ENCODE assay signal across 8 mouse cellular contexts in the genomic region with DNA sequence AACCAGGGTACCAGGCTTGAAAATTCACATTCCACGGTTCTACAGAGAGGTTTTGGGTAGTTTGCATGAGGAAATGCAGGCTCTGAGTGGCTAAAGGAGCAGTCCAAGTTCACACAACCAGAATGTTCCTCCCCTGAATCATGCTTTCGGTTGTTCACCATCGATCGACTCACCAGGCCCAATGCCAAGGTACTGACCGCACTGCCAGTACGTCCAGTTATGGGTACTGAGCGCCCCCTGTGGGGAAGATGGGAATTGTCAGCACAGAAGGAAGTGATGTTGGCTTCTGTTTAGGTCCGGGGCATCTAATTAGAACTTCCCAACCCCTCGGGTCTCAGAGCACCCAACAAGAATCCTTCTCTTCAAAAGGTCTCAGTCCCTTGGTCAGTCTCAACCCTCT. TPM values are rescaled to one million over a fixed set of nuclear protein-coding genes. Genes with fewer than 3 reads are reported as not detected.
DNase-seq lines count a peak whose midpoint lies in the region; ATAC-seq and TF ChIP-seq lines count a peak whose summit lies in the region.

No protein-coding gene starts in this region.

- no peak overlapping the region for H3ac ChIP-seq in myocyte (ENCODE audit: control insufficient read depth, insufficient read length)

- DNase-seq in 3T3-L1 (ENCODE audit: low read depth, low spot score), result peak; percentile 100
- peak; percentile 97 for DNase-seq in adrenal gland, postnatal 36 days
- DNase-seq in embryonic facial prominence, embryonic 14.5 days (ENCODE audit: low spot score), result peak; percentile 89
- peak; percentile 93 for DNase-seq in heart, adult 8-10 months (ENCODE audit: low spot score)
- DNase-seq in spleen, postnatal 36 days (ENCODE audit: low spot score in 2 of 2), result peak; percentile 48 to 59

- no peak overlapping the region for H3K9ac ChIP-seq in embryonic facial prominence, embryonic 14.5 days (ENCODE audit: low read depth, low read length)
- no peak overlapping the region for H3K9ac ChIP-seq in kidney, embryonic 14.5 days (ENCODE audit: low read depth, low read length)
- 0 out of 2 replicates have a peak overlapping the region, but pooled peaks have one; percentile 5 for H3K9ac ChIP-seq in limb, embryonic 12.5 days (replicated peaks)

- ATAC-seq in embryonic facial prominence, embryonic 14.5 days (ENCODE audit: low read depth), result peak; percentile 20; the same call in 1 of the 2 replicates
- peak; percentile 26; the same call in 1 of the 2 replicates for ATAC-seq in kidney, embryonic 14.5 days (ENCODE audit: low FRiP score, low TSS enrichment)
- no peak for ATAC-seq in limb, embryonic 12.5 days (ENCODE audit: insufficient number of reproducible peaks, insufficient read depth, low FRiP score, low TSS enrichment, low read depth)

- no peaks in the 10 kb centered on the region for H3K27me3 ChIP-seq in embryonic facial prominence, embryonic 14.5 days (replicated peaks; ENCODE audit: control insufficient read depth, insufficient read depth, low read length)
- no peaks in the 10 kb centered on the region for H3K27me3 ChIP-seq in kidney, embryonic 14.5 days (ENCODE audit: control insufficient read depth, insufficient read depth, low read length)
- H3K27me3 ChIP-seq in limb, embryonic 12.5 days, result no peaks in the 10 kb centered on the region
- H3K27me3 ChIP-seq in myocyte (ENCODE audit: control insufficient read depth, insufficient read depth, insufficient read length), result no peaks in the 10 kb centered on the region

- no peak for TF ChIP-seq POLR2A in myocyte (IDR thresholded peaks at IDR 0.05; ENCODE audit: insufficient read length, low read depth)

- H3K79me2 ChIP-seq in myocyte (ENCODE audit: control insufficient read depth, insufficient read depth), result no peaks in the 10 kb centered on the region

- peaks cover 7% of the 10 kb centered on the region for H3K4me1 ChIP-seq in embryonic facial prominence, embryonic 14.5 days (ENCODE audit: control insufficient read depth, insufficient read depth, low read length)
- peaks cover 2% of the 10 kb centered on the region; the same call in 1 of the 2 replicates for H3K4me1 ChIP-seq in kidney, embryonic 14.5 days (ENCODE audit: control insufficient read depth, insufficient read depth, low read length)
- peaks cover 23% of the 10 kb centered on the region for H3K4me1 ChIP-seq in limb, embryonic 12.5 days (replicated peaks)

- 26% methylated on average over 9 of the region's 9 CpGs for WGBS in embryonic facial prominence, embryonic 14.5 days
- 31% methylated on average over 9 of the region's 9 CpGs for WGBS in kidney, embryonic 14.5 days
- 37% methylated on average over 9 of the region's 9 CpGs for WGBS in limb, embryonic 12.5 days

- no peaks in the 10 kb centered on the region for H3K9me3 ChIP-seq in embryonic facial prominence, embryonic 14.5 days (ENCODE audit: control insufficient read depth, low read length)
- H3K9me3 ChIP-seq in kidney, embryonic 14.5 days (ENCODE audit: control insufficient read depth, low read length), result no peaks in the 10 kb centered on the region
- H3K9me3 ChIP-seq in limb, embryonic 12.5 days, result no peaks in the 10 kb centered on the region

- H3K36me3 ChIP-seq in embryonic facial prominence, embryonic 14.5 days (ENCODE audit: control insufficient read depth, insufficient read depth, low read length), result peaks cover 12% of the 10 kb centered on the region; the same call in 1 of the 2 replicates
- H3K36me3 ChIP-seq in kidney, embryonic 14.5 days (ENCODE audit: control insufficient read depth, insufficient read depth, low read length), result 0 out of 2 replicates have a peak, but pooled peaks cover 5% of the 10 kb centered on the region
- peaks cover 11% of the 10 kb centered on the region for H3K36me3 ChIP-seq in limb, embryonic 12.5 days
- no peaks in the 10 kb centered on the region for H3K36me3 ChIP-seq in myocyte (ENCODE audit: control insufficient read depth, insufficient read depth)

- H3K4me2 ChIP-seq in embryonic facial prominence, embryonic 14.5 days (ENCODE audit: low read depth, low read length), result peak overlapping the region; percentile 18; the same call in 1 of the 2 replicates
- H3K4me2 ChIP-seq in kidney, embryonic 14.5 days (replicated peaks; ENCODE audit: low read depth, low read length), result peak overlapping the region; percentile 21
- H3K4me2 ChIP-seq in limb, embryonic 12.5 days, result peak overlapping the region; percentile 45
- H3K4me2 ChIP-seq in myocyte (ENCODE audit: low read depth), result peak overlapping the region; percentile 93

- no peak overlapping the region for H3K27ac ChIP-seq in embryonic facial prominence, embryonic 14.5 days (replicated peaks; ENCODE audit: low read depth, low read length)
- no peak overlapping the region for H3K27ac ChIP-seq in kidney, embryonic 14.5 days (ENCODE audit: low read depth, low read length)
- H3K27ac ChIP-seq in limb, embryonic 12.5 days, result no peak overlapping the region

- H3K4me3 ChIP-seq in embryonic facial prominence, embryonic 14.5 days (ENCODE audit: low read depth, low read length), result no peak overlapping the region
- no peak overlapping the region for H3K4me3 ChIP-seq in kidney, embryonic 14.5 days (ENCODE audit: low read length)
- no peak overlapping the region for H3K4me3 ChIP-seq in limb, embryonic 12.5 days (replicated peaks)
- no peak overlapping the region for H3K4me3 ChIP-seq in myocyte

TF ChIP-seq in myocyte, 11 proteins besides CTCF, POLR2A, EP300 and RAD21:
- TF ChIP-seq CEBPB (IDR thresholded peaks at IDR 0.05; ENCODE audit: insufficient read depth, poor library complexity, severe bottlenecking), result no peak
- TF ChIP-seq SRF (IDR thresholded peaks at IDR 0.05; ENCODE audit: control insufficient read depth, insufficient read length, low read depth), result peak; percentile 62
- TF ChIP-seq MYOD1 (IDR thresholded peaks at IDR 0.05; ENCODE audit: control insufficient read depth in 1 of 3, insufficient read length in 2 of 3, low read depth in 2 of 3), result peak in 1 of 3 experiments; percentile 18
TF ChIP-seq in myocyte: peak in this region for 2.

RNA-seq across cellular contexts. Expression of a gene that starts 5.1 kb away (rescaled TPM):
- 10 to 100 TPM; 11.9 to 13.3 TPM for total RNA-seq in adrenal gland, postnatal 36 days (2021)
- 2.2 and 2.8 TPM in 2 replicates for polyA plus RNA-seq in embryonic facial prominence, embryonic 14.5 days (2014; fragmentation: Nextera tagmentation; extraction: Ambion mirVana)
- 10 to 100 TPM in 2 of 4 experiments, 1 to 10 TPM in 2; 8.3 to 11.5 (median 10.1) TPM for total RNA-seq in heart, adult 8-10 months (2022)
- 4.1 and 4.5 TPM in 2 replicates for polyA plus RNA-seq in kidney, embryonic 14.5 days (2014; fragmentation: Nextera tagmentation; extraction: Ambion mirVana)
- polyA plus RNA-seq in limb, embryonic 12.5 days (2016; fragmentation: Nextera tagmentation; extraction: Ambion mirVana), result 4.1 and 5.7 TPM in 2 replicates
- 3.7 TPM for polyA plus RNA-seq in myocyte (2012; fragmentation: generic; extraction: Trizol)

RNA-seq across cellular contexts. Expression of a gene that starts 20.9 kb away (rescaled TPM):
- not detected for total RNA-seq in adrenal gland, postnatal 36 days (2021)
- 9.5 and 10.1 TPM in 2 replicates for polyA plus RNA-seq in embryonic facial prominence, embryonic 14.5 days (2014; fragmentation: Nextera tagmentation; extraction: Ambion mirVana)
- 1 to 10 TPM in 2 of 4 experiments, under 1 TPM in 2; 0.43 to 2.4 (median 0.86) TPM for total RNA-seq in heart, adult 8-10 months (2022)
- polyA plus RNA-seq in kidney, embryonic 14.5 days (2014; fragmentation: Nextera tagmentation; extraction: Ambion mirVana), result 0.14 TPM in 1 of 2 replicates, not detected in the other
- 3.6 and 5.3 TPM in 2 replicates for polyA plus RNA-seq in limb, embryonic 12.5 days (2016; fragmentation: Nextera tagmentation; extraction: Ambion mirVana)
- 0.10 TPM for polyA plus RNA-seq in myocyte (2012; fragmentation: generic; extraction: Trizol)

RNA-seq across cellular contexts. Expression of a gene that starts 22.4 kb away (rescaled TPM):
- total RNA-seq in adrenal gland, postnatal 36 days (2021), result 1 to 10 TPM; 3.6 to 9.7 TPM
- 1.4 and 4.1 TPM in 2 replicates for polyA plus RNA-seq in embryonic facial prominence, embryonic 14.5 days (2014; fragmentation: Nextera tagmentation; extraction: Ambion mirVana)
- 1 to 10 TPM in 3 of 4 experiments, under 1 TPM in 1; 0.75 to 2.3 (median 1.4) TPM for total RNA-seq in heart, adult 8-10 months (2022)
- 1.6 and 2.6 TPM in 2 replicates for polyA plus RNA-seq in kidney, embryonic 14.5 days (2014; fragmentation: Nextera tagmentation; extraction: Ambion mirVana)
- 5.1 and 7.0 TPM in 2 replicates for polyA plus RNA-seq in limb, embryonic 12.5 days (2016; fragmentation: Nextera tagmentation; extraction: Ambion mirVana)
- polyA plus RNA-seq in myocyte (2012; fragmentation: generic; extraction: Trizol), result 0.02 TPM

RNA-seq across cellular contexts. Expression of a gene that starts 44.2 kb away (rescaled TPM):
- 10 to 100 TPM; 13.5 to 25.9 TPM for total RNA-seq in adrenal gland, postnatal 36 days (2021)
- 4.3 and 6.6 TPM in 2 replicates for polyA plus RNA-seq in embryonic facial prominence, embryonic 14.5 days (2014; fragmentation: Nextera tagmentation; extraction: Ambion mirVana)
- 10 to 100 TPM; 21.3 to 28.5 (median 25.1) TPM for total RNA-seq in heart, adult 8-10 months (2022)
- polyA plus RNA-seq in kidney, embryonic 14.5 days (2014; fragmentation: Nextera tagmentation; extraction: Ambion mirVana), result 13.4 and 16.4 TPM in 2 replicates
- 2.8 and 4.1 TPM in 2 replicates for polyA plus RNA-seq in limb, embryonic 12.5 days (2016; fragmentation: Nextera tagmentation; extraction: Ambion mirVana)
- 0.05 TPM for polyA plus RNA-seq in myocyte (2012; fragmentation: generic; extraction: Trizol)

RNA-seq across cellular contexts. Expression of a gene that starts 57.7 kb away (rescaled TPM):
- total RNA-seq in adrenal gland, postnatal 36 days (2021), result 100 to 1,000 TPM; 130 to 146 TPM
- 6.3 and 7.3 TPM in 2 replicates for polyA plus RNA-seq in embryonic facial prominence, embryonic 14.5 days (2014; fragmentation: Nextera tagmentation; extraction: Ambion mirVana)
- 10 to 100 TPM; 25.6 to 34.8 (median 30.1) TPM for total RNA-seq in heart, adult 8-10 months (2022)
- polyA plus RNA-seq in kidney, embryonic 14.5 days (2014; fragmentation: Nextera tagmentation; extraction: Ambion mirVana), result 9.1 and 11.5 TPM in 2 replicates
- 5.0 and 6.0 TPM in 2 replicates for polyA plus RNA-seq in limb, embryonic 12.5 days (2016; fragmentation: Nextera tagmentation; extraction: Ambion mirVana)
- polyA plus RNA-seq in myocyte (2012; fragmentation: generic; extraction: Trizol), result 5.8 TPM

Comparison
In these comparisons a context has a peak if more than half of its experiments do, and no peak if none do; other contexts are left out.
1. H3K4me2 ChIP-seq: peak in every context shown above with its lines; median percentile 93 in myocyte; 45 in limb, embryonic 12.5 days; 21 in kidney, embryonic 14.5 days; 18 in embryonic facial prominence, embryonic 14.5 days.